Mouse (Mus musculus) heart, embryonic 14.5 days (tissue): ENCODE data around the gene Ndrg3. TPM values are rescaled to one million over a fixed set of nuclear protein-coding genes. Genes with fewer than 3 reads are reported as not detected.
"Not testable (repeated sequence)": the region's sequence is repeated elsewhere in the genome, so short reads cannot be mapped to it uniquely, and the experiment has no call there.

ENCODE experiments used
- ATAC-seq: fragments of 200-750 bp; cut with Nextera tagmentation; 2 replicates; pipeline ENCODE4 v1.8.0; 2017; ENCODE audit warnings: low read depth, moderate TSS enrichment; ENCODE audit not compliant: insufficient number of reproducible peaks, insufficient read depth, low FRiP score
- H3K27ac ChIP-seq, 2 experiments: fragments of 200-500 bp in 1 of 2; fragments of 300-500 bp in 1 of 2; sonication (generic) in 1 of 2; replicated peaks in 1 of 2; 2 replicates each; pipeline ENCODE4 v1.5.1; 2012 to 2014; ENCODE audit warnings: low read depth in 2 of 2, low read length in 2 of 2, control low read depth in 1 of 2, mild to moderate bottlenecking in 1 of 2, mixed read lengths in 1 of 2; ENCODE audit not compliant: control insufficient read depth in 1 of 2, insufficient read depth in 1 of 2
- H3K27me3 ChIP-seq: fragments of 300-500 bp; sonication (generic); 2 replicates; pipeline ENCODE4 v1.6.1; 2014; ENCODE audit warnings: mild to moderate bottlenecking, low read length, control low read depth; ENCODE audit not compliant: control insufficient read depth, insufficient read depth
- H3K36me3 ChIP-seq: fragments of 300-500 bp; sonication (generic); 2 replicates; pipeline ENCODE4 v1.6.1; 2014; ENCODE audit warnings: mild to moderate bottlenecking, control low read depth, low read length, mixed read lengths; ENCODE audit not compliant: control insufficient read depth, insufficient read depth
- H3K4me1 ChIP-seq, 2 experiments: fragments of 200-500 bp in 1 of 2; fragments of 300-500 bp in 1 of 2; sonication (generic) in 1 of 2; 2 replicates each; pipeline ENCODE4 v1.6.1; 2012 to 2014; ENCODE audit warnings: low read length in 2 of 2, control low read depth in 1 of 2, mixed read lengths in 1 of 2; ENCODE audit not compliant: control insufficient read depth in 2 of 2, insufficient read depth in 2 of 2
- H3K4me2 ChIP-seq: fragments of 300-500 bp; sonication (generic); 2 replicates; pipeline ENCODE4 v1.6.1; 2014; ENCODE audit warnings: mild to moderate bottlenecking, low read length
- H3K4me3 ChIP-seq, 2 experiments: fragments of 200-500 bp in 1 of 2; fragments of 300-500 bp in 1 of 2; sonication (generic) in 1 of 2; 2 replicates each; pipeline ENCODE4 v1.5.1; 2012 to 2014; ENCODE audit warnings: low read length in 2 of 2, mild to moderate bottlenecking in 2 of 2, control low read depth in 1 of 2, low read depth in 1 of 2, moderate library complexity in 1 of 2; ENCODE audit not compliant: control insufficient read depth in 1 of 2, insufficient read depth in 1 of 2
- H3K9ac ChIP-seq: fragments of 300-500 bp; sonication (generic); 2 replicates; pipeline ENCODE4 v1.6.1; 2014; ENCODE audit warnings: mild to moderate bottlenecking, low read length
- H3K9me3 ChIP-seq: fragments of 300-500 bp; sonication (generic); 2 replicates; pipeline ENCODE4 v1.6.1; 2016; ENCODE audit warnings: low read length, control low read depth; ENCODE audit not compliant: control insufficient read depth
- WGBS: fragments of 180-500 bp; shearing (Covaris S2); extraction: QIAGEN DNeasy Blood & Tissue Kit; methylation state at CpG from one replicate; pipeline ENCODE4 v1.1.7; 2014; 5-methylcytosine and 5-hydroxymethylcytosine counted together
- polyA plus RNA-seq: library from polyadenylated mRNA; unstranded; fragments of >200 nt; fragmentation: Nextera tagmentation; extraction: Ambion mirVana; gene quantifications from 2 replicates; pipeline ENCODE4 v1.2.1, GENCODE M21; 2014

The Ndrg3 gene
- polyA plus RNA-seq, 1 experiment from 2014 or later: 32.9 TPM

GRCm38 (mm10) chr2:156933426-156933825, 58.4 kb downstream of the Ndrg3 start:
- Histone ChIP-seq H3K27ac (no peak overlapping the region), H3K4me2 (no peak overlapping the region), H3K9me3 (no peaks in the 10 kb centered on the region), H3K4me1 (no peaks in the 10 kb centered on the region), H3K4me3 (no peak overlapping the region), H3K9ac (no peak overlapping the region), H3K36me3 (peaks cover 59% of the 10 kb centered on the region), H3K27me3 (no peaks in the 10 kb centered on the region)
- ATAC-seq: no peak
- WGBS: 85% methylated on average over 1 of the region's 1 CpGs

- no peak overlapping the region for H3K4me3 ChIP-seq
- 90% methylated on average over 2 of the region's 2 CpGs for WGBS
- peaks cover 51% of the 10 kb centered on the region for H3K36me3 ChIP-seq
- H3K9ac ChIP-seq: no peak overlapping the region
- H3K9me3 ChIP-seq: no peaks in the 10 kb centered on the region
- no peak for ATAC-seq
- H3K4me1 ChIP-seq: peaks cover 0 to under 1% of the 10 kb centered on the region in 2 experiments; a peak in 1 of 4 replicates
- H3K27me3 ChIP-seq: no peaks in the 10 kb centered on the region
- no peak overlapping the region for H3K27ac ChIP-seq
- H3K4me2 ChIP-seq: no peak overlapping the region
These were observed 60.4 kb downstream of the Ndrg3 start for GRCm38 (mm10) chr2:156931421-156931820.

- Histone ChIP-seq H3K4me3 (no peak overlapping the region), H3K27ac (no peak overlapping the region), H3K27me3 (no peaks in the 10 kb centered on the region), H3K9ac (no peak overlapping the region), H3K4me1 (peaks cover 2 to 3% of the 10 kb centered on the region in 2 experiments; a peak in 1 of 4 replicates), H3K36me3 (peaks cover 43% of the 10 kb centered on the region), H3K4me2 (no peak overlapping the region), H3K9me3 (no peaks in the 10 kb centered on the region)
- WGBS: 85% methylated on average over 6 of the region's 6 CpGs
- no peak for ATAC-seq
These were observed 61.3 kb downstream of the Ndrg3 start for GRCm38 (mm10) chr2:156930549-156930948.

GRCm38 (mm10) chr2:156929519-156930120, 62.2 kb downstream of the Ndrg3 start:
- H3K4me3 ChIP-seq: no peak overlapping the region
- H3K9ac ChIP-seq: no peak overlapping the region
- H3K36me3 ChIP-seq: peaks cover 37% of the 10 kb centered on the region
- WGBS: 69% methylated on average over 11 of the region's 11 CpGs
- no peaks in the 10 kb centered on the region for H3K27me3 ChIP-seq
- no peak overlapping the region for H3K4me2 ChIP-seq
- no peak for ATAC-seq
- H3K4me1 ChIP-seq: peaks cover 2 to 3% of the 10 kb centered on the region in 2 experiments; a peak in 1 of 4 replicates
- no peaks in the 10 kb centered on the region for H3K9me3 ChIP-seq
- H3K27ac ChIP-seq: no peak overlapping the region

GRCm38 (mm10) chr2:156928606-156929005, 63.2 kb downstream of the Ndrg3 start:
- no peaks in the 10 kb centered on the region for H3K27me3 ChIP-seq
- H3K27ac ChIP-seq: no peak overlapping the region
- no peak overlapping the region for H3K4me3 ChIP-seq
- 89% methylated on average over 6 of the region's 6 CpGs for WGBS
- peaks cover 5% of the 10 kb centered on the region in 2 experiments; a peak in 2 of 4 replicates for H3K4me1 ChIP-seq
- no peak for ATAC-seq
- H3K9ac ChIP-seq: no peak overlapping the region
- peaks cover 36% of the 10 kb centered on the region for H3K36me3 ChIP-seq
- H3K4me2 ChIP-seq: no peak overlapping the region
- H3K9me3 ChIP-seq: no peaks in the 10 kb centered on the region

GRCm38 (mm10) chr2:156927663-156928062, 64.2 kb downstream of the Ndrg3 start:
- H3K9me3 ChIP-seq: no peaks in the 10 kb centered on the region
- no peak for ATAC-seq
- no peak overlapping the region for H3K4me3 ChIP-seq
- H3K4me1 ChIP-seq: peaks cover 5% of the 10 kb centered on the region in 2 experiments; a peak in 2 of 4 replicates
- H3K27me3 ChIP-seq: no peaks in the 10 kb centered on the region
- 80% methylated on average over 6 of the region's 6 CpGs for WGBS
- peaks cover 33% of the 10 kb centered on the region for H3K36me3 ChIP-seq
- no peak overlapping the region for H3K27ac ChIP-seq
- H3K9ac ChIP-seq: no peak overlapping the region
- no peak overlapping the region for H3K4me2 ChIP-seq

- not testable (repeated sequence) for H3K4me1 ChIP-seq, H3K9ac ChIP-seq, H3K9me3 ChIP-seq, H3K4me3 ChIP-seq, H3K27ac ChIP-seq, H3K4me2 ChIP-seq, ATAC-seq, H3K27me3 ChIP-seq
- H3K36me3 ChIP-seq: peaks cover 22% of the 10 kb centered on the region
- WGBS: 90% methylated on average over 3 of the region's 3 CpGs
These were observed 66.2 kb downstream of the Ndrg3 start for GRCm38 (mm10) chr2:156925611-156926010.

GRCm38 (mm10) chr2:156925075-156925474, 66.8 kb downstream of the Ndrg3 start:
- not testable (repeated sequence) for ATAC-seq, H3K4me3 ChIP-seq, H3K27me3 ChIP-seq, H3K9ac ChIP-seq, H3K4me1 ChIP-seq, H3K4me2 ChIP-seq, H3K27ac ChIP-seq, H3K9me3 ChIP-seq
- H3K36me3 ChIP-seq: peaks cover 17% of the 10 kb centered on the region
- 96% methylated on average over 4 of the region's 4 CpGs for WGBS
